Mouse (Mus musculus) E14TG2a.4 (cell line): ENCODE results near the gene Nrxn3.

Source experiments
- H3K27me3 ChIP-seq: 2 replicates; pipeline ENCODE4 v1.6.1; 2014; ENCODE audit warnings: low read length, control low read depth; ENCODE audit not compliant: insufficient read depth
- H3K36me3 ChIP-seq: 2 replicates; pipeline ENCODE4 v1.6.1; 2014; ENCODE audit warnings: low read length, control low read depth; ENCODE audit not compliant: insufficient read depth
- H3K4me1 ChIP-seq: replicated peaks from 2 replicates; pipeline ENCODE4 v1.6.1; 2014; ENCODE audit warnings: low read depth, low read length, control low read depth
- H3K4me3 ChIP-seq: replicated peaks from 2 replicates; pipeline ENCODE4 v1.5.1; 2014; ENCODE audit warnings: mild to moderate bottlenecking, low read length
- H3K9me3 ChIP-seq: 2 replicates; pipeline ENCODE4 v1.6.1; 2014; ENCODE audit warnings: low read length, control low read depth
- CTCF ChIP-seq: conservative IDR thresholded peaks from 2 replicates; pipeline ENCODE4 v1.5.1; 2014; ENCODE audit warnings: low read length
- NANOG ChIP-seq: IDR thresholded peaks from 2 replicates; pipeline ENCODE4 v1.6.1; 2014; ENCODE audit warnings: borderline replicate concordance, low read length, mixed read lengths
- POU5F1 ChIP-seq: IDR thresholded peaks from 2 replicates; pipeline ENCODE4 v1.6.1; 2014; ENCODE audit warnings: low read length, borderline replicate concordance

The Nrxn3 gene

GRCm38 (mm10) chr12:89592459-89592858, 869.8 kb downstream of the Nrxn3 start:
- H3K9me3 ChIP-seq: no peaks in the 10 kb centered on the region
- no peaks in the 10 kb centered on the region for H3K4me1 ChIP-seq
- no peak for TF ChIP-seq NANOG
- no peak for TF ChIP-seq POU5F1
- TF ChIP-seq CTCF: no peak
- H3K36me3 ChIP-seq: no peaks in the 10 kb centered on the region
- no peaks in the 10 kb centered on the region for H3K27me3 ChIP-seq
- H3K4me3 ChIP-seq: no peak overlapping the region

DNA sequence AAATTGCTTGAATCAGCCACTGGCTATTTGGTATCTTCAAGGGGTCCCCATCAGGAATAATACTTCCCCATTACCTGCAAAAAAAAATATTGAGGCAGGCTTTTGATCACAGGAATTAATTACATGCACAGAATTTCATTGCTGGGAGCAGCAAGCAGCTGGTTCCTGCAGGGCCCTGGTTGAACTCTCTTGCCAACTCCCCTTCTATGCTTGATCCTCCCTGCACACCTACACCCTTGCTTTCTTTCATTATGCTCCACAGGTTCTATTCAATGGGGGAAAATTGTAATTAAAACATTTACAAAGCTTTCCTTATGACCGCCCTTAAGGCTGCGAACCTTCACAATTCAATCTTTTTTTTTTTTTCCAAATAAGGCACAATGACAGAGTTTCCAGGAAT, 891.0 kb downstream of the Nrxn3 start:
- H3K27me3 ChIP-seq: no peaks in the 10 kb centered on the region
- peaks cover 27% of the 10 kb centered on the region for H3K4me1 ChIP-seq
- no peaks in the 10 kb centered on the region for H3K9me3 ChIP-seq
- H3K36me3 ChIP-seq: no peaks in the 10 kb centered on the region
- H3K4me3 ChIP-seq: no peak overlapping the region
- TF ChIP-seq POU5F1 (no peak), NANOG (no peak), CTCF (no peak)

GRCm38 (mm10) chr12:89625746-89626145, 903.1 kb downstream of the Nrxn3 start:
- Histone ChIP-seq H3K27me3 (no peaks in the 10 kb centered on the region), H3K4me1 (no peaks in the 10 kb centered on the region), H3K4me3 (no peak overlapping the region), H3K9me3 (no peaks in the 10 kb centered on the region), H3K36me3 (no peaks in the 10 kb centered on the region)
- TF ChIP-seq CTCF: no peak
- TF ChIP-seq NANOG: no peak
- TF ChIP-seq POU5F1: no peak

DNA sequence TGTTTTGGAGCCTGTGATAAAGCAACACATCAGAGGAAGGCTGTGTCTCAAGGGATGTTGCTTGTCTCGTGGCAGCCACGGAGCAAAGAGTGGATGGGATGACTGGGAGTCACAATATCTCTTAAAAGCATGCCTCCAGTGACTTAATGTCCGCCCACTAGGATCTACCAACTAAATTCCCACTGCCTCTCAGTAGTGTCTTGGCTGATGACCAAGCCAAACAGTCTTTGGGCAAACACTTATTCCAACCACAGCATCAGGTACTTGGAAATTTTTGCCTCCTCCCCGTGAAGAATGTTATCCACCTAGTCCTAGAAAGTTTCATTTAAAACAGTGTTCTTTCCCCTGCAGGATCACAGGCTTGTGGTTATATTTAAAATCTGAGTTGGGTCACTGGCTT, 917.4 kb downstream of the Nrxn3 start:
- no peaks in the 10 kb centered on the region for H3K36me3 ChIP-seq
- H3K4me1 ChIP-seq: no peaks in the 10 kb centered on the region
- no peak overlapping the region for H3K4me3 ChIP-seq
- no peaks in the 10 kb centered on the region for H3K27me3 ChIP-seq
- TF ChIP-seq NANOG: no peak
- TF ChIP-seq CTCF: no peak
- TF ChIP-seq POU5F1: no peak
- H3K9me3 ChIP-seq: no peaks in the 10 kb centered on the region

DNA sequence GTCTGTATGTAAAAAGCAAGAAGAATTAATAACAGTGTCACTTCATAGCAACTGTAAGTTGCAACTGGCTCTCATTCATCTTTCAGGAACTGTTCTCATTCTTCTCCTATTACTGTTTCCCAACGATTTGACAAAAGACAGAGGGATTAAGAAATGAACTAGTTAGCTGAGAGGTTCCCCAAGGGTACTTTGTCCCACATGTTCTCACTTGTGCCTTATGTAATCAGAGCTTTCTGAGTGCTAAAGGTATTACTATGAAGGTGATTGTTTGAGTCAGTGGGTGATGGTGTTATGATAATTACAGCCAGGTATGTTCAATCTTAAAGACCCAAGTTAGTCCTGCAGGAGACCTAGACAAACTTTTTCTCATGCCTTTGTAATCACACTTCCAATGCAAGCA, 918.8 kb downstream of the Nrxn3 start:
- H3K36me3 ChIP-seq: no peaks in the 10 kb centered on the region
- H3K4me1 ChIP-seq: no peaks in the 10 kb centered on the region
- TF ChIP-seq NANOG (no peak), POU5F1 (no peak), CTCF (no peak)
- H3K27me3 ChIP-seq: no peaks in the 10 kb centered on the region
- no peak overlapping the region for H3K4me3 ChIP-seq
- no peaks in the 10 kb centered on the region for H3K9me3 ChIP-seq

DNA sequence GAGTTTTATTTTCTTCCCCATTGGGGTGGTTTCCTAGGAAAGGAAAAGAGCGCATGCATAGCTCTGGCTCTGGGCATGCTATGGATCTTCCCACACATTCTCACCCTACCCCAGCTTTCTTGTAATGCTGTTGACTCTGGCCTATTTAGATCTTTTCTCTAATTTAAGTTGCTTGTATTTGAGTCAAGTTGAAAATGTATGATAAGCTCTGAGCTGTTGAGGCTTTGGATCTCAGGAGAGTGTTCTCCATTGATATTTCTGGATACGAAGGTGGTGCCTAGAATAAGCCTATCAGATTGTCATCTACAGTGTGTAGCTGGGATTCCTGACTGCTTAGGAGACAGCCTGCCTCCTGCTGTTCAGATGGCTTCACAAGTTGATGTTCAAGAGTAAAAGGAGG, 930.5 kb downstream of the Nrxn3 start:
- TF ChIP-seq POU5F1: no peak
- no peak for TF ChIP-seq CTCF
- TF ChIP-seq NANOG: no peak
- Histone ChIP-seq H3K36me3 (no peaks in the 10 kb centered on the region), H3K4me1 (no peaks in the 10 kb centered on the region), H3K27me3 (no peaks in the 10 kb centered on the region), H3K4me3 (no peak overlapping the region), H3K9me3 (no peaks in the 10 kb centered on the region)

DNA sequence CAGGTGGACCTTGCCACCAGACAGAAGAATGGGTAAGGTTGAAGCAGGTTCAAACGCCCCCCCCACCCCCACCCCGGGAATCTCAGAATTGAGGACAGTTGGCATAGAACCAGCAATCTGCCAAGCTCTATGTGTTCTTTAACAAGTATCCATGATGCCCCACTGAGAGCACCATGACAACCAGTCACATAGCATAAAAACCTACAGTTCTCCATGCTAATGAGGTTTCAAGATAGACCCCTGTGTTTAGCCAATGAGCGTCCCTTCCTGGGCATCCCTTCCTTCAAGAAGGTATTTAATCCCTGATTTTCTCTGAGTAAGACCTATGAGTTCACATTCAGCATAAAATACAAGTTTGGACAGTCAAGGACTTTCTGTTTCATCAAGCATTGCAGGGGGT, 938.5 kb downstream of the Nrxn3 start:
- H3K4me1 ChIP-seq: no peaks in the 10 kb centered on the region
- no peak for TF ChIP-seq CTCF
- no peak for TF ChIP-seq POU5F1
- TF ChIP-seq NANOG: no peak
- H3K4me3 ChIP-seq: no peak overlapping the region
- H3K9me3 ChIP-seq: no peaks in the 10 kb centered on the region
- H3K27me3 ChIP-seq: no peaks in the 10 kb centered on the region
- H3K36me3 ChIP-seq: no peaks in the 10 kb centered on the region

DNA sequence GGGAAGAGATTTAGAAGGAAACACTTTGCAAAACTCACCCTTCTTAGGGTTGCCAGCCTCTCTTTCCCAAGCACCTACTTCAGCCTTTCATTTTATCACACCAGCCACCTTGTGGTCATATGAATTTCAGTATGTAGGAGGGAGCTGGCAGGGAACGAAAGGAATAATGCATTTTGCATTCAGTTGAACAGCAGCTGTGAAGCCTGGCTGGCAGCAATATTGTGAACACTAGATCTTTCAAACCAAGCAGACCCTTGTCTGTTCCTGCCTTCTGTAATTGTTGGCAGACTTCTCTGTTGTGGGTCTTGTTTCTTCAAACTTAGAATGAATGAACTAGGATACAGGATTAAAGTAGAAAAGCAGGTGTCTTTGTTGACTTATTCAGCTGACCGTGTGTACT, 946.2 kb downstream of the Nrxn3 start:
- Histone ChIP-seq H3K4me3 (no peak overlapping the region), H3K36me3 (no peaks in the 10 kb centered on the region)
- TF ChIP-seq NANOG: no peak
- TF ChIP-seq CTCF: no peak
- TF ChIP-seq POU5F1: no peak

GRCm38 (mm10) chr12:89672819-89673218, 950.1 kb downstream of the Nrxn3 start:
- TF ChIP-seq CTCF (no peak), NANOG (no peak), POU5F1 (no peak)
- Histone ChIP-seq H3K4me3 (no peak overlapping the region), H3K27me3 (no peaks in the 10 kb centered on the region), H3K9me3 (no peaks in the 10 kb centered on the region), H3K36me3 (no peaks in the 10 kb centered on the region), H3K4me1 (no peaks in the 10 kb centered on the region)

More for the DNA sequence above, 946.2 kb downstream of the Nrxn3 start:
- Histone ChIP-seq H3K4me1 (no peaks in the 10 kb centered on the region), H3K27me3 (no peaks in the 10 kb centered on the region), H3K9me3 (no peaks in the 10 kb centered on the region)
